Mouse (Mus musculus) fibroblast of lung, adult 2 months (primary cell): Measurements from ENCODE around the gene Ifit1.
"Not testable (repeated sequence)": the region's sequence is repeated elsewhere in the genome, so short reads cannot be mapped to it uniquely, and the experiment has no call there.

Experiments used
- DNase-seq: peaks from one replicate; pipeline ENCODE4 v3.0.0-alpha.2; 2011; ENCODE audit warnings: low read depth

Ifit1 gene

DNA sequence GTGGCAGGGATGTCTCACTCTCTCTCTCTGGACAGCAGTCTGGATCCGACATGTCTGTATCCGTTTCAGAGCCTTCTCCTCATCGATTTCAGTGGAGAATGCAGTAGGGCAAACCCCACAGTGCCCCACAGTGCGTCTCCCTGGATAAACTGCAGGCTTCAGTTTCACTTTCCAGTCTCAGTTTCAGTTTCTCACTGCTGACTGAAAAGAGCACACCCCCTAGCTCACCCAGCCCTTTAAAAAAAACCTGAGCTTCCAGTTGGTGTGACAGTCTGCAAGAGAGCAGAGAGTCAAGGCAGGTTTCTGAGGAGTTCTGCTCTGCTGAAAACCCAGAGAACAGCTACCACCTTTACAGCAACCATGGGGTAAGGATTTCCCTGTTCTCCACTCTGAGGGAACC lies at the start of gene Ifit1, which contains the start of gene Ifit1bl2:
Gene Ifit1 (plus strand): TSS at position 249 of the 400 bp plus-strand sequence.
Gene Ifit1bl2 (minus strand): TSS at position 121 of the 400 bp plus-strand sequence.
- DNase-seq = no peak

DNA sequence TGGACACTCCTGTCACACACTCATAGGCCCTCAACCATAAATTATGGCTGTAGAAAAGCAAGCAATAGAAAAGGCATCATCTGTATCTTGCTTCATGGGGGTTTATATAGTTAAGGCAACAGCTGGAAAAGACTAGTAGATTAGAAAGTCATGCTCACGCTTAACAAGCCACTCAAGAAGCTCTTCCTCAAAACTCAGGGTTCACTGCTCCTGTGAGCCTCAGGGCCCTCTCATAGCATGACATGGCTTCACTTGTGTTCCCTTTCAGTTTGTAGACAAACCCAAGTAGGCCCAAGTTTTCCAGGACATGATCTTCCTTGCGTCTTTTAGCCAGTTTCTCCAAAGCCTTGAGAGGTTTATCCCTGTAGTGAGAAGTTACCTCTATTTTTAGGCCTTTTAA lies 47.2 kb upstream of the Ifit1 start:
- no peak for DNase-seq

DNA sequence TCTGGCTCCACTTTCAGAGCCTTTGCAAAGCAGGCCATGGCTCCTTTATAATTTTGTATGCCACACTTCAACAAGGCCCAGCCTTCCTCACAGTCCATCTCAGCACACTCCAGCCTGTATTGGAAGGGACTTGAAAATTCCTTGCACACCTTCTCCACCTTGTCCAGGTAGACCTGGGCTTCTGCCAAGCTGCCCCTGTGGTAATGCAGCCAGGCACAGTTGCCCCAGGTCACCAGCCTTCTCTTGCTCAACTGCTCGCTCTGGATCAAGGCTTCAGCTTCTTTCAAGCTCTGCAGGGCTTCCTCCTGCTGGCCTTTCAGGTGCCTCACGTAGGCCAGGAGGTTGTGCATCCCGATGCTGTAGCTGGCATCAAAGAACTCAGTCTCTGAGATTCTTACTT lies 46.1 kb upstream of the Ifit1 start:
- DNase-seq = not testable (repeated sequence)

DNA sequence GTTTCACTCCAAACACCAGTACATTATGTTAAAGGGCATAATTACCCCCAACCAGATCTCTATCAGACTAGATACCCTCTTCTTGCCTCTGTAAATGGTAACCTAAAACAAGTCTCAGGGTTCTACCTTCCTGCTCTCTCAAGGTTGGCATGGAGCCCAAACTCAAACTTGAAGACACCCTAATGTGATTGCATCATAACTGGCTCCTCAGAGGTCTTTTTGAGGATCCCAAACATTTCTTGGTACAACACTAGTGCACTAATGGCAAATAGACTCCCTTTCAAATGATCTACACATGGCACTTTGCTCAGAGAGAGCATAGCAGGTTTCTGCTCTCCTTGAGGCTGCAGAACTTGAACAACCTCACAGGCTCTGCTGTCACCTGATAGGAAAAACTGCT lies 43.9 kb upstream of the Ifit1 start:
- no peak for DNase-seq

DNA sequence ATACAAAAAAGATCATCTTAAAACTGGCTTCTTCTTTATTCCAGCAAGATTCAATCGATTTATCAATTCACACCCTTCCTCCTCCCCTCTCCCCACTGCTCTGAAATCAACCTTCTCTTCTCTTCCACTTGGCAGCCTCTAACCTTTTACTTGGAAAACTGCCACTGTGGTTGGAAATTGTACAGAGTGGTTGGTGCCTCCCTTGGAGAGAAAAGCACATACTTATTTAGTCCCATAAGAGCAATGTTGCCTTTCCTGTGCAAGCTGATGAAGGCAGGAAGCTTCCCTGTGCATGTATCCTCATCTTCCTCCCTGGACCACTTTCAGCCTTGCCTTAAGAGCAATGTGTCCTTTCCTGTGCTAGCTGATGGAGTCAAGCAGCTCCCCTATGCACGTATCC lies 42.3 kb upstream of the Ifit1 start:
- DNase-seq = peak; percentile 90

DNA sequence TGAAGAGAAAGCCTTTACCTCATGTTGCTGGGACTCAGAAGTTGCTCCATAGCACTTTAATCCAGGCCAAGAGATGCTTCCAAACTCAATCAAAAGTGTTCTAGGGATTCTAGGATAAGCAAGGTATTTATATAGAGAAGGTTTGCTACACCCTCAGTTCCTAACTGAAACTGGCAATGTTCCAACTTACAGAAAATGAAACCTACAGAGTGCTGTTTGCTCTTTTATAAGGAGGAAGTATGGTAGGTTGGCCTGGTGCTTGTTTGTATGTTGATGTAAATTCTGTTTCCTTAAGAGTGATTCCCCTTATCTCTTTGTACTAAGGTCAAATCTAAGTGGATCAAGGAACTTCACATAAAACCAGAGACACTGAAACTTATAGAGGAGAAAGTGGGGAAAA lies 41.4 kb upstream of the Ifit1 start:
- not testable (repeated sequence) for DNase-seq

DNA sequence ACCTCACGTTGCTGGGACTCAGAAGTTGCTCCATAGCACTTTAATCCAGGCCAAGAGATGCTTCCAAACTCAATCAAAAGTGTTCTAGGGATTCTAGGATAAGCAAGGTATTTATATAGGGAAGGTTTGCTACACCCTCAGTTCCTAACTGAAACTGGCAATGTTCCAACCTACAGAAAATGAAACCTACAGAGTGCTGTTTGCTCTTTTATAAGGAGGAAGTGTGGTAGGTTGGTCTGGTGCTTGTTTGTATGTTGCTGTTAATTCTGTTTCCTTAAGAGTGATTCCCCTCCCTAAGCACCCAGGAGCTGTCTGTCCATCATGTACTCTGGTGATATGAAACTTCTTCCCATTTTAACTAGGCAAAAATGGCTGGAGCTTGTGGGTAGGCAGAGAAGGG lies 38.8 kb upstream of the Ifit1 start, which contains the start of gene Ifit1bl1:
Gene Ifit1bl1 (minus strand): TSS at position 69 of the 400 bp plus-strand sequence.
- not testable (repeated sequence) for DNase-seq

DNA sequence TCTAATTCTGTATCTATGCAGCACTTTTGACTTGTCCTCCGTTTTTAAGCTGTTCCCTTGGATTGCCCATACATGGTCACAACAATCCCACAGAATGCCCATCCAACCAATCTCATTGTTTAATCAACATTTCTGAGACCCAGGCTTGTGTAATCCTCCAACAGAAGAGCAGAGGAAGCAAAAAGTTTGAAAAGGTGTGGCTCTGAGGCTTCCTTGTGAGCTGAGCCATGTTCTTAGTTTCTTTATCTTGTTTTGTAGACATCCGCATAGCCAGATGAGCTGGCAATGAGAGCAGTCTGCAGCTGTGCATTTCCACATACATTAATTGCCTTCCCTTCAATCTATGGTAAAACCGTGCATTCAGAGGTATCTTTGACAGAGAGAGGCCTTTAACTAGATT lies 35.2 kb upstream of the Ifit1 start:
- DNase-seq = no peak

DNA sequence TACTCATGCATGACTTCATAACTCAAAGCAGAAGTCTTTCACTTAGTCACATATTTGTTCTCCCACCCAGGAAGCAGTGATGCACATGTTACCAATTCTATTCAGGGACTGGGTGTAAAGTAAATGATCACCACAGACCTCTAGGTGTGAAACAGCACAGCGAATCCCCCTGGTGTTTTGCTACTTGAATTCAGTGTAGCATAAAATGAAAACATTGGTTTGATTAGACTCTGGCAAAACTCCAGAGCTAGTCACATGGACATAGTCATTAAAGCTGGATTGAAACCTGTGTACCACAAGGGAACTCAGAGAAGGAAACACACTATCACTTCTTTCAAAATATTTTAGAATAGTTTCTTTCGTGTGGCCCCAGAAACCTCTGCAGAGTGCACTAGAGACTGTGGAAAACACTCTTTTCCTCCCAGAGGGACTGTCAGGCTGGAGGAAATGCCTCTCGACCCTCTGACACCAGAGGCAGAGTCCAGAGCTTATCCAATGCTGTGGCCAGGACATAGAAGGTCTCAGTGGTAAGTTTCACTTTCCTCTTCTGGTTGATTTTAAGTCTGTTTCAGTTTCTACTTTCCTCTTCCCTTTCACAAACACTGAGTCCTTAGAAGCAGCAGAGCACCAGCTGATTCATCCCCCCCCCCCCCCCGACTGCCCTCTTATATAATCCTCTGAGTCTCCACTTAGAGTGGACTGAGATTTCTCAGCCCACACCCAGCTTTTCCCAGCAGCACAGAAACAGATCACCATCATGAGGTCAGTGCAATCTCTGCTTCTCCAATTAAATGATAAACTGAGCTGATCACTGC lies 33.2 kb upstream of the Ifit1 start, which contains the start of gene Ifit3b:
Gene Ifit3b (plus strand): TSS at position 734 of the 815 bp plus-strand sequence.
- DNase-seq = peak; percentile 74

DNA sequence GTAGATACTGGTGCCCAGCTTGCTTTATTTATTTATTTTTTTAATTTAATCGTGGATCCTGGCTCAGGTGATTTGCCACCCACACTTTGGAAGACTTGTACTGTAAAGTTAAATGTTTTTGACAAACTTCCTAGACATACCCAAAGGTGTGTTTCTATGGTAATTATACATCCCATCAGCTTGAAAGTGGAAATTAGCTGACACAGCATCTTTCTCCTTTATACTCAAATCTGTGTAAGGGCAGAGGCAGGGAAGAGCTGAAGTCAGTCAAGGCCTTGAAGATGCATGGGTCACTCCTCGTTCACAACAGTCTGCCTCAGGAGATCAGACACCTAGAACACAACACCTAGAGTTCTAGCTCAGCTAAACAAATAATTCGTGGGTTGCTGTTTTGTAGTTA lies 30.6 kb upstream of the Ifit1 start:
- DNase-seq = not testable (repeated sequence)

DNA sequence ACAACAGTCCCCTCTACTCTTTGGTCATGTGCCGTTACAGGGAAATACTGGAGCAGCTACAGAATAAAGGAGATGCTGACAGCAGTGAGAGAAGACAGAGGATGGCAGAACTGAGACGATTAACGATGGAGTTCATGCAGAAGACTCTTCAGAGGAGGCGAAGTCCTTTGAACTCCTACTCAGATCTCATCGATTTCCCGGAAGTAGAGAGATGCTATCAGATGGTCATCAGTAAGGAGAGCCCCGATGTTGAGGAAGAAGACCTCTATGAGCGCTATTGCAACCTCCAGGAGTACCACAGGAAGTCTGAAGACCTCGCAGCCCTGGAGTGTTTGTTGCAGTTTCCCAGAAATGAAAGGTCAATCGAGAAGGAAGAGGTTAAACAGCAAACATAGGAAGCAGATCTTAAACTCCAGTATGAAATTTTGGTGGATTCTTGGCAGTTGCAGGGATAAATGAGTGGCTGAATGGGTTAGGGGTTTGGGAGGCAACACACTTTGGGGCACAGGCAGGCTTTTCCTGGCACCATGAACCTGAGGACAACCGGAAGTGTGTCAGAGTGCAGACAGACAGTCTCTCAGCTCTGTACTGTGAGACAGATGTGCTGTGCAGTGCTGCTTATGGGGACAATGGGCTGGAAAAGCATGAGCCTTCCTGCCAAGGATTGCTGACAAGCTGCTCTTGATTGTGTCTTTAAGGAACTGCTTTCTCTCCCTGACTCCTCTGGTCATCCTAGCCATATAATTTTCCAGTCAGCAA lies 28.2 kb upstream of the Ifit1 start:
- not testable (repeated sequence) for DNase-seq

DNA sequence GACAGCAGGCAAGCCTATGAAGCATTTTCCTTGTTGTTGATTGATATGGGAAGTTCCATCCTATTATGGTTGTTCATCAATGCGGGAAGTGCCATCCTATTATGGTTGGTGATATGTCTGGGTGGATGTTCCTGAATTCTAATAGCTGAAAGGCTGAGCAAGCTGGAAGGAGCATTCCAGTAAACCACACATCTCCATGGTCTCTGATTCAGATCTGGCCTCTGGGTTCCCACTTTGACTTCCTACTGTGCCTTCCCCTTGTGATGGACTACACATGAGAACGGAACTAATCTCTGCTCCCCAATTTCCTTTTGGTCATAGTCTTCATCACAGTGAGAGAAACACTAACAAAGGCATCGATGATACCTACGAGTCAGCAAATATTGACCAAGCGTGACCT lies 19.8 kb upstream of the Ifit1 start:
- DNase-seq = no peak

DNA sequence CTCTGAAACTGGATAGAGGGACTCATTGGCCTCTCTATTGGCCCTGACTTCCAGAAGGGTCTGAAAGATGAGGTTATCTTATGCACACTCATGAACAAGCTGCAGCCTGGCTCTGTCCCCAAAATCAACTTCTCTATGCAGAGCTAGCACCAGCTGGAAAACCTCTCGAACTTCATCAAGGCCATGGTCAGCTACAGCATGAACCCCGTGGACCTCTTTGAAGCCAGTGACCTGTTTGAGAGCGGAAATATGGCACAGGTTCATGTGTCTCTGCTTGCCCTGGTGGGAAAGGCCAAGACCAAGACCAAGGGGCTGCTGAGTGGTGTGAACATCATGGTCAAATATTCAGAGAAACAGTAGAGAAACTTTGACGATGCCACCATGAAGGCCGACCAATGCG lies 16.9 kb upstream of the Ifit1 start:
- DNase-seq = no peak

DNA sequence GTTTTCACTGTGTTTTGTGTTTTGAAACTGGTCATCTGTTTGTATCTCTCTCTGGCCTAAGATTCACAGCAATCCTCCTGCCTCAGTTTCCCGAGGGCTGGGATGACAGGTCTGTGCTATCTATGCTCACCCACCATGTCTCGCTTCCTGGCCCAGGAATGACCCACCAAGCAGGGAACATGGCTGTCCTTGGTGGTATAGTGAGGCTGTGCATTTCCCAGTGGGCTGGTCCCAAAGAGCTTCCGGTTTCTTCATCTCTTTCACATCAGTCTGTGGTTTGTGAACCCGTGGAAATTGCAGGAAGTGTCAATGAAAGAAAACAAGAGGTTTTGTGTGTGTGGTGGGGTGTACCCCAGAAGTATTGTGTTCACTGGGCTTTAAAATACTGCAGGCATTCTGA lies 16.0 kb upstream of the Ifit1 start:
- DNase-seq = no peak

DNA sequence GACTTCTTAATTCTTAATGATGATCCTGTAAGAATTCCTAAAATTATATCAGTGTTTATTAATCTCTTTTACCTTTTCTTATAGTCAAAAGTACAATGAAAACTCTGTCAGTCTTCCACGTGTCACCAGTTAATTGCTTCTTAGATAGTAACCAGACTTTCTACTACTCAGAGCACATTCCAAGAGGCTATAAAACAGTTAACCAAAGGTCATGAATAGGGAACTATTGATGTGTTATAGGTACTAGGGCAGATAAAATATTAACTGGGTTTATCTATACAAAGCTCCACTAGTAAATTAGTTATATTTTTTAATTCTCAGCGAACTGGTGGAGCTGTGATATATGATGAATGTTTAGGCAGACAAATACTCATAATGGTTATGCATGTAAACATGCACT lies 13.2 kb upstream of the Ifit1 start:
- no peak for DNase-seq

DNA sequence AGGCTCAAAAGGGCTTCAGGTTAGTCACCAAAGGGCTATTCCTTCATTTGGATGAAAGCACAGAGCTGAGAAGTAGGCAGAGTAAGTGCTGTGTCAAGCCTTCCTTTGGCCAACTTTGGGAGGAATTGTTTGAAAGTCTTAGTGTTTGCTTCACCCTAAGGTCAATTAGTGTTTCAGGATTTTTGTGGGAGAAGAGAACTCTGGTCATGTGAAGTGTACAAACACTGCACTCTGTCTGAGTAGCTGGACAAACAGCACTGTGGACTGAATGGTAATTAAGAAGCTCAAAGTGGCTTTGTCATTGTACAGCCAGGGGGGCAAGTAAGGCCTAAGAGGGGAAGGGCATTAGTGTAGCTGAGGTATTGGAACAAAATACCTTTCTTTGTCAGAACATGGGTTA lies 9.2 kb upstream of the Ifit1 start:
- no peak for DNase-seq

DNA sequence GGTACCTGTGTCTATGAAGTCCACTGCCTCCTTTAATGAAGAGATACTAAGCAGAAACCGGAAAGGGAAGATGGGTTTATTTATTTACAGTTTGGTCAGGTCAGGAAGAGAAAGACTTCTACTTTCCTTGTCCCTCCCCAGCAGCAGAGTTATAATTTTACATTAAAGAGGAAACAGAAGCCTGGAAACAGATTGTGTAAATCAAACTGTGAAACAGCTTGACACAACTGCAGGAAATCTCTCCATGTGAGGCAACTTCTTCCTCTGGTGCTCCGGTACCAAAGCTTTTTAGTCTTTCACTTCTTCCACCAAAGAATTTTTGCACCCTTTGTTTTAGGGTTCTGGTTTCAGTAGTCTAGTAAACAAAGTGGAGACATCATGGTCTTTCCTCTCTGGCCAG lies 7.2 kb upstream of the Ifit1 start:
- no peak for DNase-seq

DNA sequence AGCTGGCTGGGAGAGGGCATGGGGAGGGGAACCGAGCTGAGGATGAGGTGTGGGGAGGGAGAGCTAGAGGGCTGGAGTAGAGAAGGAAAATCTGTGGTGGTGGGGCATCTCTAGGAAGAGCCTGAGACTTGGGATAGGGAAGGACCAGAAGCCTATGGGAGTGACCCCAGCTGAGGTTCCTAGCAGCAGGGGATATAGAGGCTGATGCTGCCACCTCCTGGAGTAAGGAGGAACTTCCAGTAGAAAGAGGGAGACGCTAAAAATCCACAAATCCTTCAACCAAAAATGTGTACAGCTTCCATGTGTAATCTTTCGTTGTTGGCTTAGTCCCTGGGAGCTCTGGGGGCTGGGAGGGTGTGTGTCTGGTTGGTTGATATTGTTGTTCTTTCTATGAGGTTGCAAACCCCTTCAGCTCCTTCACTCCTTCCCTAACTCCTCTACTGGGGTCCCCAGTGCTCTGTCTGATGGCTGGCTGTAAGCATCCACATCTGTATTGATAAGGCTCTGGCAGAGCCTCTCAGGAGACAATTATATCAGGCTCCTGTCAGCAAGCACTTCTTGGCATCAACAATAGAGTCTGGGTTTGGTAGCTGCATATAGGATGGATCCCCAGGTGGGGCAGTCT lies 3.6 kb upstream of the Ifit1 start:
- DNase-seq = peak; percentile 37

DNA sequence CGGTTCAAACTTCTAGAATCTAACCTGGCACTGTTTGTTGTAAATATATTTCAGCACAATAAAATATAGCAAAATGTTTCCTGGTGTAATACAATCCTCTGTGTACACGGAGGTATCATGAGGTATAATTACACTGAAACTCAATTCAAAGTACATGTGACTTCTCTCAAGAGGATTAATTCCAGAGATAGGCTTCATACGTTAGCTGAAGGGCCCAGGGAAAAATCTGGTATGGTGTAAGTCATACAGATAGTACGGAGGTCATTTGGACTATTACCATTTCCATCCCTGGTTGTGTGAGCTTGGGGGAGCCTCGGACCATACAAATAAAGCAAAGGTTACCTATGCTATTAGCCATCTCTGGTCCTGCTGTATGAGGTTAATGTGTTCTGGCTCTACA lies 1.9 kb downstream of the Ifit1 start:
- DNase-seq = no peak

DNA sequence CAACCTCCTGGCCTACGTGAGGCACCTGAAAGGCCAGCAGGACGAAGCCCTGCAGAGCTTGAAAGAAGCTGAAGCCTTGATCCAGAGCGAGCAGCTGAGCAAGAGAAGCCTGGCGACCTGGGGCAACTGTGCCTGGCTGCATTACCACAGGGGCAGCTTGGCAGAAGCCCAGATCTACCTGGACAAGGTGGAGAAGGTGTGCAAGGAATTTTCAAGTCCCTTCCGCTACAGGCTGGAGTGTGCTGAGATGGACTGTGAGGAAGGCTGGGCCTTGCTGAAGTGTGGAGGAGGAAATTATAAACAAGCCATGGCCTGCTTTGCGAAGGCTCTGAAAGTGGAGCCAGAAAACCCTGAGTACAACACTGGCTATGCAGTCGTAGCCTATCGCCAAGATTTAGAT lies 7.0 kb downstream of the Ifit1 start:
- DNase-seq = not testable (repeated sequence)

DNA sequence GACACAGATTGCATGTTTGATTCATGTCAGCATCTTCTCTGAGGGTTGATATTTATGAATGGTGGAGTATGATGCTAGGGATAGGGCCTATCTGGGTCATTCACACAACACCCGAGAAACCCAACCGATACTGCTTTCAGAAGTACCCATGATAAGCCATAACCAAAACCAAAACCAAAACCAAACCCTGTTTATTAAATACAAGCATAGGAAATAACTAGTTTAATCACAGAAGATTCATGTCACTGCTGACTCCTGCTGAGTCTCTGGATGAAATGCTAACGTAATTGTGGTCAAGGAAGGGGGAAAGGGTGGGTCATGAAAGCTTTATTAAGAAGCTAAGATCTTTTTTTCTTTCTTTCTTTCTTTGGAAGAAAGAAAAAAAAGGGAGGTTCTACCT lies 9.6 kb downstream of the Ifit1 start:
- no peak for DNase-seq

DNA sequence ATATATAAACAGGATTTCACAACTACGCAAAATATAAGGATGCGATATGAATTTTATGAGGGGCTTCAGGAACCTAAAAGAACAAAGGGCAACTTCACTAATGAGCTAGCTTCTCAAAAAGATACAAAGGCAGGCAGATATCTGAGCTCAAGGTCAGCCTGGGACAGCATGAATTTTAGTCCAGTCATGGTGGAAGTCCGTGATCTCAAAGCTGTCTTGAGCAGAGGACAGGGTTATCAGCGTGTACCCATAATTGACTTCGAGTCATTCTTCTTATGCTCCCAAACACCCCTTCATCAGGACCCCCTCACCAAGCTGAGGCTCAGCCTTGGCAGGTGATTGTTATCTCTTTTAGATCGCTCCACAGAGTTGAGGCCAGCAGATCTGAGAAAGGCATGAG lies 10.3 kb downstream of the Ifit1 start:
- DNase-seq = no peak
